Mouse (Mus musculus): ENCODE data around the gene Olfr680-ps1. TPM values are rescaled to one million over a fixed set of nuclear protein-coding genes. Genes with fewer than 3 reads are reported as not detected.
"Not testable (repeated sequence)": the region's sequence is repeated elsewhere in the genome, so short reads cannot be mapped to it uniquely, and the experiment has no call there.

Olfr680-ps1 gene
- polyA plus RNA-seq (2015; fragmentation: Nextera tagmentation; extraction: Ambion mirVana) = not detected in 2 replicates

- ATAC-seq; H3K27me3 ChIP-seq (replicated peaks; ENCODE audit: control insufficient read depth, insufficient read depth, low read length): not testable (repeated sequence)
Measured at GRCm38 (mm10) chr7:105092717-105093116, at the start of gene Olfr680-ps1. TSS of gene Olfr680-ps1 (minus strand) at chr7:105092817.

GRCm38 (mm10) chr7:105141275-105141674 is 48.7 kb upstream of the Olfr680-ps1 start:
- WGBS = 93% methylated on average over 2 of the region's 2 CpGs
- H3K27ac ChIP-seq (ENCODE audit: low read length) = no peak overlapping the region
- no peaks in the 10 kb centered on the region for H3K4me1 ChIP-seq (replicated peaks; ENCODE audit: control insufficient read depth, insufficient read depth, low read length)
- H3K27me3 ChIP-seq (replicated peaks; ENCODE audit: control insufficient read depth, insufficient read depth, low read length) = no peaks in the 10 kb centered on the region
- no peak overlapping the region for H3K4me3 ChIP-seq (replicated peaks; ENCODE audit: low read length)
- H3K4me2 ChIP-seq (ENCODE audit: low read length) = no peak overlapping the region
- H3K36me3 ChIP-seq (ENCODE audit: control insufficient read depth, insufficient read depth) = no peaks in the 10 kb centered on the region
- H3K9ac ChIP-seq (replicated peaks; ENCODE audit: low read depth, low read length) = no peak overlapping the region
- H3K9me3 ChIP-seq (ENCODE audit: control insufficient read depth, low read length) = no peaks in the 10 kb centered on the region
- ATAC-seq = no peak

More at GRCm38 (mm10) chr7:105092717-105093116, at the start of gene Olfr680-ps1:
- not testable (repeated sequence) for H3K27ac ChIP-seq (ENCODE audit: low read length); H3K36me3 ChIP-seq (ENCODE audit: control insufficient read depth, insufficient read depth); H3K9ac ChIP-seq (replicated peaks; ENCODE audit: low read depth, low read length); H3K9me3 ChIP-seq (ENCODE audit: control insufficient read depth, low read length); H3K4me3 ChIP-seq (replicated peaks; ENCODE audit: low read length); H3K4me1 ChIP-seq (replicated peaks; ENCODE audit: control insufficient read depth, insufficient read depth, low read length); H3K4me2 ChIP-seq (ENCODE audit: low read length)

GRCm38 (mm10) chr7:105116536-105116935 is 23.9 kb upstream of the Olfr680-ps1 start, which contains the start of gene Olfr681:
TSS of gene Olfr681 (plus strand) at chr7:105116836.
- ATAC-seq = no peak
- Histone ChIP-seq H3K27me3 (replicated peaks; ENCODE audit: control insufficient read depth, insufficient read depth, low read length) (no peaks in the 10 kb centered on the region), H3K27ac (ENCODE audit: low read length) (no peak within 1 kb of the TSS), H3K4me2 (ENCODE audit: low read length) (no peak within 1 kb of the TSS), H3K4me1 (replicated peaks; ENCODE audit: control insufficient read depth, insufficient read depth, low read length) (no peaks in the 10 kb centered on the region), H3K9ac (replicated peaks; ENCODE audit: low read depth, low read length) (no peak within 1 kb of the TSS), H3K9me3 (ENCODE audit: control insufficient read depth, low read length) (no peaks in the 10 kb centered on the region), H3K4me3 (replicated peaks; ENCODE audit: low read length) (no peak within 1 kb of the TSS), H3K36me3 (ENCODE audit: control insufficient read depth, insufficient read depth) (no peaks in the 10 kb centered on the region)

- Histone ChIP-seq H3K9me3 (ENCODE audit: control insufficient read depth, low read length) (no peaks in the 10 kb centered on the region), H3K27me3 (replicated peaks; ENCODE audit: control insufficient read depth, insufficient read depth, low read length) (no peaks in the 10 kb centered on the region), H3K9ac (replicated peaks; ENCODE audit: low read depth, low read length) (no peak within 1 kb of the TSS), H3K27ac (ENCODE audit: low read length) (no peak within 1 kb of the TSS), H3K4me1 (replicated peaks; ENCODE audit: control insufficient read depth, insufficient read depth, low read length) (no peaks in the 10 kb centered on the region), H3K36me3 (ENCODE audit: control insufficient read depth, insufficient read depth) (no peaks in the 10 kb centered on the region), H3K4me2 (ENCODE audit: low read length) (no peak within 1 kb of the TSS), H3K4me3 (replicated peaks; ENCODE audit: low read length) (no peak within 1 kb of the TSS)
- 55% methylated on average over 1 of the region's 1 CpGs for WGBS
- ATAC-seq = no peak
Measured at GRCm38 (mm10) chr7:105080905-105081304, 11.7 kb downstream of the Olfr680-ps1 start, which contains the start of gene Olfr679. TSS of gene Olfr679 (plus strand) at chr7:105081205.

GRCm38 (mm10) chr7:105064175-105064574 is 28.4 kb downstream of the Olfr680-ps1 start, which contains the start of gene Olfr678:
TSS of gene Olfr678 (plus strand) at chr7:105064475.
- no peaks in the 10 kb centered on the region for H3K9me3 ChIP-seq (ENCODE audit: control insufficient read depth, low read length)
- no peak for ATAC-seq
- H3K4me3 ChIP-seq (replicated peaks; ENCODE audit: low read length) = no peak within 1 kb of the TSS
- no peaks in the 10 kb centered on the region for H3K4me1 ChIP-seq (replicated peaks; ENCODE audit: control insufficient read depth, insufficient read depth, low read length)
- H3K27ac ChIP-seq (ENCODE audit: low read length) = no peak within 1 kb of the TSS
- H3K36me3 ChIP-seq (ENCODE audit: control insufficient read depth, insufficient read depth) = no peaks in the 10 kb centered on the region
- H3K9ac ChIP-seq (replicated peaks; ENCODE audit: low read depth, low read length) = no peak within 1 kb of the TSS
- no peak within 1 kb of the TSS for H3K4me2 ChIP-seq (ENCODE audit: low read length)
- H3K27me3 ChIP-seq (replicated peaks; ENCODE audit: control insufficient read depth, insufficient read depth, low read length) = no peaks in the 10 kb centered on the region
- WGBS = 97% methylated on average over 1 of the region's 1 CpGs

GRCm38 (mm10) chr7:105058951-105059350 is 33.7 kb downstream of the Olfr680-ps1 start:
- no peak for ATAC-seq

More at GRCm38 (mm10) chr7:105058951-105059350, 33.7 kb downstream of the Olfr680-ps1 start:
- no peak overlapping the region for H3K4me2 ChIP-seq (ENCODE audit: low read length)
- H3K27me3 ChIP-seq (replicated peaks; ENCODE audit: control insufficient read depth, insufficient read depth, low read length) = no peaks in the 10 kb centered on the region
- H3K9me3 ChIP-seq (ENCODE audit: control insufficient read depth, low read length) = no peaks in the 10 kb centered on the region
- H3K36me3 ChIP-seq (ENCODE audit: control insufficient read depth, insufficient read depth) = no peaks in the 10 kb centered on the region
- no peaks in the 10 kb centered on the region for H3K4me1 ChIP-seq (replicated peaks; ENCODE audit: control insufficient read depth, insufficient read depth, low read length)
- H3K27ac ChIP-seq (ENCODE audit: low read length) = no peak overlapping the region
- no peak overlapping the region for H3K9ac ChIP-seq (replicated peaks; ENCODE audit: low read depth, low read length)
- no peak overlapping the region for H3K4me3 ChIP-seq (replicated peaks; ENCODE audit: low read length)

Other genes starting within 250 kb of the Olfr680-ps1 start
- not detected in 2 replicates for gene Usp17la, start 235.8 kb downstream of the Olfr680-ps1 start, polyA plus RNA-seq (2015; fragmentation: Nextera tagmentation; extraction: Ambion mirVana)
- gene Olfr665, start 214.8 kb downstream of the Olfr680-ps1 start, polyA plus RNA-seq (2015; fragmentation: Nextera tagmentation; extraction: Ambion mirVana) = not detected in 2 replicates
- gene Olfr666, start 196.9 kb downstream of the Olfr680-ps1 start, polyA plus RNA-seq (2015; fragmentation: Nextera tagmentation; extraction: Ambion mirVana) = not detected in 2 replicates
- not detected in 2 replicates for gene Olfr667, start 171.3 kb downstream of the Olfr680-ps1 start, polyA plus RNA-seq (2015; fragmentation: Nextera tagmentation; extraction: Ambion mirVana)
- gene Olfr668, start 164.8 kb downstream of the Olfr680-ps1 start, polyA plus RNA-seq (2015; fragmentation: Nextera tagmentation; extraction: Ambion mirVana) = not detected in 2 replicates
- gene Olfr669, start 158.6 kb downstream of the Olfr680-ps1 start, polyA plus RNA-seq (2015; fragmentation: Nextera tagmentation; extraction: Ambion mirVana) = not detected in 2 replicates
- not detected in 2 replicates for gene Olfr670, start 130.2 kb downstream of the Olfr680-ps1 start, polyA plus RNA-seq (2015; fragmentation: Nextera tagmentation; extraction: Ambion mirVana)
- not detected in 2 replicates for gene Olfr671, start 113.7 kb downstream of the Olfr680-ps1 start, polyA plus RNA-seq (2015; fragmentation: Nextera tagmentation; extraction: Ambion mirVana)
- not detected in 2 replicates for gene Olfr672, start 90.8 kb downstream of the Olfr680-ps1 start, polyA plus RNA-seq (2015; fragmentation: Nextera tagmentation; extraction: Ambion mirVana)
- not detected in 2 replicates for gene Olfr675, start 64.4 kb downstream of the Olfr680-ps1 start, polyA plus RNA-seq (2015; fragmentation: Nextera tagmentation; extraction: Ambion mirVana)
- gene Olfr676, start 60.1 kb downstream of the Olfr680-ps1 start, polyA plus RNA-seq (2015; fragmentation: Nextera tagmentation; extraction: Ambion mirVana) = not detected in 2 replicates
- gene Olfr677, start 41.4 kb downstream of the Olfr680-ps1 start, polyA plus RNA-seq (2015; fragmentation: Nextera tagmentation; extraction: Ambion mirVana) = not detected in 2 replicates
- not detected in 2 replicates for gene Olfr678, start 28.3 kb downstream of the Olfr680-ps1 start, polyA plus RNA-seq (2015; fragmentation: Nextera tagmentation; extraction: Ambion mirVana)
- not detected in 2 replicates for gene Olfr679, start 11.6 kb downstream of the Olfr680-ps1 start, polyA plus RNA-seq (2015; fragmentation: Nextera tagmentation; extraction: Ambion mirVana)
- not detected in 2 replicates for gene Olfr681, start 24.0 kb upstream of the Olfr680-ps1 start, polyA plus RNA-seq (2015; fragmentation: Nextera tagmentation; extraction: Ambion mirVana)
- gene Olfr683, start 54.2 kb upstream of the Olfr680-ps1 start, polyA plus RNA-seq (2015; fragmentation: Nextera tagmentation; extraction: Ambion mirVana) = not detected in 2 replicates
- not detected in 2 replicates for gene Olfr684, start 70.8 kb upstream of the Olfr680-ps1 start, polyA plus RNA-seq (2015; fragmentation: Nextera tagmentation; extraction: Ambion mirVana)
- not detected in 2 replicates for gene Olfr685, start 93.2 kb upstream of the Olfr680-ps1 start, polyA plus RNA-seq (2015; fragmentation: Nextera tagmentation; extraction: Ambion mirVana)
- gene Olfr686, start 114.7 kb upstream of the Olfr680-ps1 start, polyA plus RNA-seq (2015; fragmentation: Nextera tagmentation; extraction: Ambion mirVana) = not detected in 2 replicates
- gene Olfr688, start 195.3 kb upstream of the Olfr680-ps1 start, polyA plus RNA-seq (2015; fragmentation: Nextera tagmentation; extraction: Ambion mirVana) = not detected in 2 replicates
- gene Olfr689, start 218.3 kb upstream of the Olfr680-ps1 start, polyA plus RNA-seq (2015; fragmentation: Nextera tagmentation; extraction: Ambion mirVana) = not detected in 2 replicates
- gene Olfr690, start 241.3 kb upstream of the Olfr680-ps1 start, polyA plus RNA-seq (2015; fragmentation: Nextera tagmentation; extraction: Ambion mirVana) = not detected in 2 replicates
- gene Olfr691, start 249.5 kb upstream of the Olfr680-ps1 start, polyA plus RNA-seq (2015; fragmentation: Nextera tagmentation; extraction: Ambion mirVana) = 0.22 TPM in 1 of 2 replicates, not detected in the other

Data from forebrain, embryonic 16.5 days (tissue).